Mouse (Mus musculus) cortical plate, adult 2 months (tissue): Measurements from ENCODE around the gene Sun1.

ENCODE experiments used
- CTCF ChIP-seq: fragments of 200-500 bp; IDR thresholded peaks from 2 replicates; pipeline ENCODE4 v1.5.1; 2011; ENCODE audit warnings: mild to moderate bottlenecking, control low read depth, low read length; ENCODE audit not compliant: insufficient read depth; ENCODE audit errors: extremely low read depth
- POLR2A ChIP-seq: fragments of 200-500 bp; IDR thresholded peaks from 2 replicates; pipeline ENCODE4 v1.6.1; 2011; ENCODE audit warnings: mild to moderate bottlenecking, low read length, control low read depth; ENCODE audit not compliant: insufficient read depth; ENCODE audit errors: extremely low read depth

DNA sequence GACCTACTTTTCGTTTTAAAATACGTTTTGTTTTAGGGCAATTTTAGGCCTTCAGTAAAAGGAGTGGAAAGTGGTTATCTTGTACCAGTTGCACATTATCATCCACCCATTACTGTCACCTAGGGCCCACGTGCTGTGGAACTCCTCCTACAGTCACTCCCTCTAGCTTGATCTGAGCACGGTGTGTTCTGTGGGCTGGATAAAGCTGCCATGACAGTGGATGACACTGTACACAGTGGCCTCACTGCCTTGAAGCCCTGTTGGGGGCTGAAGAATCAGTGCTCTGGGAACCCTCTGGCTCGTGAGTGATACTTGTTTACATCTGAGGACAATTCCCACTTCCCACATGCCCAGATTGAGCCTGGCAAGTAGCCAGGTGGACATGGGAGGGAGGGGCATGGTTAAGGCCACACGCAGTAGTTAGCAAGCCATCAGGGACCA lies 52.9 kb downstream of the Sun1 start:
- TF ChIP-seq CTCF (no peak), POLR2A (peak; percentile 35; the same call in 1 of the 2 replicates)
